Mouse (Mus musculus): ENCODE measurements around the gene Vmn1r38.
"Not testable (repeated sequence)": the region's sequence is repeated elsewhere in the genome, so short reads cannot be mapped to it uniquely, and the experiment has no call there.

Vmn1r38 gene

GRCm38 (mm10) chr6:66782527-66782926 lies at the start of gene Vmn1r38:
Gene Vmn1r38, minus strand, starts transcription at chr6:66782627.
- not testable (repeated sequence) for DNase-seq (ENCODE audit: inconsistent ontology term)

DNA sequence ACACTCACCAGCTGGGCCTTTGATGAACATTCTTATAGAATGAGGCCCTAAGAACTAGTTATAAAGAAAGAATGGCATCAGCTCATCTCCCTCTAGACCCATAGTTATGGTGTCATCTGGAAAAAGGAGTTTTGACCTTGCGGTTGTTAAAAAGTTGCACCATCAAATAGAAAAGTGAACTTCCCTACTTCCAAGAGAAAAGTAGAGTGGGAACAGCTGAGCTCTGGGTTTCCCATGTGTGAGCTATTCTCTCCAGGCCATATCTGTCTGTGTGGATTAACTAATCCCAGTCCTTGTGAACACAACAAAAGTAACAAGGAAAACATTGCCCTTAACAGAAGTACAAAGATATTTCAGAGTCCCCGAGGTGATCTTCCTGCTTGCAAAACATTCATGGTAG lies 28.1 kb upstream of the Vmn1r38 start, which contains the start of gene Vmn1r39:
Gene Vmn1r39 (minus strand): TSS at position 101 of the 400 bp plus-strand sequence.
- DNase-seq (ENCODE audit: inconsistent ontology term), result no peak

- DNase-seq (ENCODE audit: inconsistent ontology term), result no peak
These were observed 23.9 kb upstream of the Vmn1r38 start for GRCm38 (mm10) chr6:66806311-66806710.

GRCm38 (mm10) chr6:66805713-66806112 lies 23.3 kb upstream of the Vmn1r38 start:
- DNase-seq (ENCODE audit: inconsistent ontology term), result no peak

DNA sequence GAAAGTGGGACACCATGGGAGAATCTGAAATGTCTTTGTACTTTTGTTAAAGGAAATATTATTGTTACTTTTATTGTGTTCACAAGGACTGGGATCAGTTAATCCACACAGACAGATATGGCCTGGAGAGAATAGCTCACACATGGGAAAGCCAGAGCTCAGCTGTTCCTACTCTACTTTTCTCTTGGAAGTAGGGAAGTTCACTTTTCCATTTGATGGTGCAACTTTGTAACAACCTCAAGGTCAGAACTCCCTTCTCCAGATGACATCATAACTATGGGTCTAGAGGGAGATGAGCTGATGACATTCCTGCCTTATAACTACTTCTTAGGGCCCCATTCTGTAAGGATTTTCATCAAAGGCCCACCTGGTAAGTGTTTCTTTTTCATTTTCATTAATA lies 53.3 kb downstream of the Vmn1r38 start, which contains the start of gene Vmn1r37:
Gene Vmn1r37 (plus strand): TSS at position 301 of the 400 bp plus-strand sequence.
- not testable (repeated sequence) for DNase-seq (ENCODE audit: inconsistent ontology term)
